Mouse (Mus musculus) kidney, postnatal 36 days (tissue): ENCODE measurements at regions not wholly inside any gene's neighbourhood (a gene's known extent, or its start where the extent isn't known, plus 50 kb on each side); places are given as distances from the start of the nearest gene placed in this dataset.
A peak's percentile ranks its signal among the peaks of the same experiment; 100 is the strongest.

Experiments
- DNase-seq, 2 experiments: peaks; one replicate each; pipeline ENCODE4 v3.0.0; 2021 to 2022; ENCODE audit warnings: mixed read lengths in 2 of 2

DNA sequence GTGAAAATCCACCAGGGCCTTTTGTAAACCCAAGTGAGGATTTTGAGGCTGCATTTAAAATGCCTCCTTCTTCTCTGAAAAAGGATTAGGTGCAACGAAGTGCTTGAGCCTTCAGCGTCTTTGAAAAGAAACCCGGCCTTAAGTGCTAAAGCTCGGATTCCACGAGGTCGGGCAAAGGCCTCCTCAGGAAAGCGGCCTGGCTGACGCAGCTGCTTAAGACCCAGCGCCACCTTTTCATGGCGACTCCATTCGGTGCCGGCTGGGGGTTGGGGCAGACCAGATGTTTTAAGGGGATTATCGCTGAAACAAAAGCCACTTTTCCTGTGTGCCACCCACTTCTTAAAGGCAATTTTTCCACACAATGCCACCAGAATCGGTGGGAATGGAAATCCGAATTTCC is 61.6 kb upstream of the 4932438H23Rik start:
- no peak for DNase-seq

DNA sequence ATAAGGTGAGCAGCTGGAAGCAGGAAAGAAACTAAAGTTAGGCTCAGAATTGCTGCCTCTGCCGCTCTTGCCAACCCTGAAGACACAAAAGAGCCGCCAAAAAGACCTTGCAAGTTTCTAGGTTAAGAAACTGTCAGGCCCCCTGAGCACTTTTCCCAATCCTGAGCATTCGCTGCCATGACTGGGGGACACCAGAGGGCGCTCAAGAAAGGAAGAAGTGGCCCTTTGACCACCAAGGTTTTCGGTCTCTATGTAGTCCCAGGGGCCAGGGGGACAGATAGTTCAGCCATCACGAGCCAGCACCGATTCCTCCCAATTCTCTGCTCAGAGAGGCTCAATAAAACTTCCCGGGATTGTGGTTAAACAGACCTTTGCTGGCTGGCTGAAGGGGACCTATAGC is 64.6 kb upstream of the Olig2 start:
- peak; percentile 15 to 70 for DNase-seq

DNA sequence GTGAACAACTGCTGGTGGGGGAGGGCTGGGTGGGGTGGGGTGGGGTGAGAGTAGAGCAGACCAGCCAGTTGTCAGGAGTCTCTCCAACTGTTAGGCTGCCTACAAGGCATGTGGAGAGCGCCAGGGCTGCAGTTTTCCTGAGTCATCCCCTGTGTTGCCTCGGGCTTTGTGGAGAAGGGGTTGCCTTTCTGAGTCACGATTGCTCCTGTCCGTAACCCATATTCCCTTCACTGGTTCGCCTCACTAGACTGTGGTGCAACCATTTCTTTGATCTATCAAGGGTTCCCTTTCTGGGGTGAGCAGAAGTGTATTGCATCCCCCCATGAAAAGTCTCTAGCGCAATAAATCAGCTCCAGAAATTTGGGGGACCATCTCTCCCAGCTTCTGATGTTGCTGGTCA is 63.6 kb upstream of the Olig2 start:
- DNase-seq: no peak

DNA sequence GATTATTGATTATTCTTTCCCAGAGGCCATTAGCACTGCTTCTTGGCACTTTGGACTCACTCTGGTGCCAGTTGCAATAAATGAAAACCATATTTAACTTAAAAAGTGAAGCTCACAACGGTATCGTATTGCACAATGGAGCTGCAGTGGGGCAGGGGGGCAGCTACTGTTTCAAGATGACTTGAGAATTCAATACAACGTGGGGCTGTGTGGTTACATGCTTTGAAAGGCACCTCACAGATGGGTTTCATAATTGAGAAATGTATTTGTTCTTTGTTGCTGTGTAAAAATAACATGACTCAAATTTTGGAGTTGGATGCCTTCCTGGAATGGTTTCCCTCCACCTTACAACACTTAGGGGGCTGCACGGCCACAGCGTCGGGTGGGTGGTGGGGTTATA is 62.9 kb upstream of the Olig2 start:
- DNase-seq: no peak

DNA sequence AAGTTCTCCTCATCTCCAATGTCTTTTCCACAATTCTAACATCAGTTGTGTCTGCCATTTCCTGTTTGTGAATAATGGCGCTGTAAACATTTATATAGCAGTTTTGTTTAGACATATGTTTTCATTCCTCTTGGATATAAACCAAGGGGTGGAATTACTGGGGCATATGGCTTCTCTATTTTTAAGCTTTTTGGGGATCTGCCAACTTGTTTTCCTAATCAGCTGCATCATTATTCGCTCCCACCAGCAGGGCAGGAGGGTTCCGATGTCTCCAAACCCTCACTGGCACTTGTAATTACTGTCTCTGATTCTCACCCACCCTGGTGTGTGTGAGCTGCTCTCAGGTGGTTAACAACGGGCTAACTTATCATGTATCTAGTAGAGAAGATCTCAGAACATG is 59.4 kb upstream of the Olig2 start:
- no peak for DNase-seq

DNA sequence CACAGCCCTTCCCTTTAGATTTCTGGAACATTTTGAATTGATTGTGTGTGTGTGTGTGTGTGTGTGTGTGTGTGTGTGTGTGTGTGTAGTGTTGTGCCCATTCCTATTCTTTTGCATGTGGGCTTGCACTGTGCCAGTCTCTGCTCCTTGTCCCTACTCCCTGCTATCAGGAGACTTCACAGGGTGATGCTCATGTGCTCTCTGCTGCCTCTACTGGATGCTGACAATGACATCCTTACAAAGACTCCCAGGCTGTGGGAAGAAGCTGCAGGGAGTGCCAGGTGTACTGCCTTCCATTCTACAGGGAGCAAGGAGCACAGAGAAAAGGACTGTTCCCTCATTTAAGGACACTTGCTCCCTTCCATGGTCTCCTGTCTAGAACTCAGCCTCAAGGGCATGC is 58.4 kb upstream of the Olig2 start:
- DNase-seq: peak; percentile 16 to 66

DNA sequence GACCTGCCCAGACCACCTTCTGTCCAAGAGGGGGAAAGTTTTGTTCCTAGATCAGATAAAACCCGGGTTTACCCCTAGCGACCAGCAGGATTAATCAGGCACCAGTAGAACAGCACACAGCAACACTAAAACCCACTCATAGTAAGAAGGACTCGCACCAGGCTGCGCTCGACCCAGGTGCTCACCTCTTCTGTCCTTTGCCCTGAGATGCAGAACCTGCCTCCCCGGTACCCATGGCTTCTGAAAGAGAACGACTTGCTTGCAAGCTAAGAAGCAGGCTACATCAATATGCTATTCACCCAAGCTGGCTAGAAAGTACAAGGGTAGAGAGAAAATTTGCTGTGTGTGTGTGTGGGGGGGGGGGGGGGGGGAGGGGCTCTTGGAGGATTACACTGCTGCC is 56.9 kb upstream of the Olig2 start:
- no peak for DNase-seq

DNA sequence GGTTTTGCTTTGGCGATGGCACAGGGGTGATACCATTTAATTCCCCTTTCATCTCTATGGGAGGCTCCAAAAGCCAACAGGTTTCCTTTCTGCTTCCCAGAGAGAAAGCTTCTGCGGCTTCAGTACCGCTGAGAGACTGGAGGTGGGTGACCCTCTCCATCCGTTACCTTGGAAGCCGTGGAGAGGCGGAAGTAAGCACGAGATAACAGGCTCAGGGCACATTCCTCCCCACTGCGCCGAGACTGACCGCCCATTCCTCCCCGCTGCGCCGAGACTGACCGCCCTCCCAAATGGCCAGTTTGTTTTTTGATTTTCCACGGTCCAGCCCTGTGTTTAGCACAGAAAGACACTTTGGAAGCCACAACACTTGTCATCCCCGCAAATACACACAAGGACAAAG is 55.4 kb upstream of the Olig2 start:
- no peak for DNase-seq

DNA sequence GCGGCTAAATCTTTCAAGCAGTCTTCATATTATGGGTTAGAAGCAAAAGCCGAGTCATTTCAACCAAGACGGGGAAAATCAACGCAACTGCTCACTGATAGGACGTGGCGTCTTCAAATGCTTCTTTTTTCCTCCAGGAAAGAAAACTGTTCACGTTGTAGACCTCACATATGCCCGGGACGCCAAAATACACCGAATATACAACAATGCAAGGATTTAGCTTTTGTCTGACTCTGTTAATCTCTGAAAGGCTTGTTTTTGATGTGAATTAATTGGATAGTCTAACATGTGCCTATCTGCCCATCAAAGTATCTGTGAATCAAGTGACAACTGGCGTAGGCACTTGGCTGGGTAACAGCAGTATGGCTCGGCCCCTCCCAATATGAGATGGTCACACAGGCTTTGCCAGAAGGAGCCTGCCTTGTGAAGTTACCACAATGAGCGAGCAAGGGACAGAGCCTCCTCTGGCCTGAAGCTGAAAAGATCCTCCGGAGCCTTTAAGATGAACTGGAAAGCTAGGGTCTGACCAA is 53.3 kb upstream of the Olig2 start:
- no peak for DNase-seq

DNA sequence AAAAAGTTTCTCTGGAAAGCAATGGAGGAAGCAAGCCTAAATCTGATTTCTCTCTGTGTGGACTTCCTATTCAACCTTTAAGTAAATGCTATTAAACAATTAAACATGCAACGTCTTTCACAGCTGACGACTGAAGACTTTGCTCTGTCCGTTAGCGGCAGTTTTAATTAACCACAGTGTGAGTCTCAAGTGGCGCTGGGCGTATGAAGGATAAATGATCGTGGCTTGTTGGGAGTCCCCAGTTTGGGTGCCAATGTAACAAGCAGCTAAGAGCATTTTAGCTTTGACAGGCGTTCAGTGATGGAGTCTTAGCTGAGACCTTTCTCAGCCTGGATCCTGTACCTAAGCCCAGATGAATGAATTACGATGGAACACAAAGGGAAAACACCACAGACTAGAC is 52.7 kb upstream of the Olig2 start:
- no peak for DNase-seq

DNA sequence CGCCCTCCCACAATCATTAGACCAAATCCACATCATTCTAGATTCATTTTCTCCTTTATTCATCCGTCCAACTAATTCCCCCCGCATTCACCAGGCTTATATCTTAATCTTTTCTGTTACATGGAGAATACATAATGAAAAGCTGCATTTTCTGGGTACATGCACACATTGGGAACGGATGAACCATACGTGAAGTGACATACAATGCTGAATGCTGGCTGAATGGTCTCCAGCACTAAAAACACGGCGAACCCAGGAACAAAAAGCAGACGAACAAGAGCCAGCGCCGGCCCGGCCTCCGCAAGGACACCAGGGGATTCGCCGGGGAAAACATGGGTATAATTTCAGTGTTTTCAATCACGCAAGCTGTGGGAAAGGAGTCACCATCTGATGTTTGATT is 52.0 kb upstream of the Olig2 start:
- no peak for DNase-seq

DNA sequence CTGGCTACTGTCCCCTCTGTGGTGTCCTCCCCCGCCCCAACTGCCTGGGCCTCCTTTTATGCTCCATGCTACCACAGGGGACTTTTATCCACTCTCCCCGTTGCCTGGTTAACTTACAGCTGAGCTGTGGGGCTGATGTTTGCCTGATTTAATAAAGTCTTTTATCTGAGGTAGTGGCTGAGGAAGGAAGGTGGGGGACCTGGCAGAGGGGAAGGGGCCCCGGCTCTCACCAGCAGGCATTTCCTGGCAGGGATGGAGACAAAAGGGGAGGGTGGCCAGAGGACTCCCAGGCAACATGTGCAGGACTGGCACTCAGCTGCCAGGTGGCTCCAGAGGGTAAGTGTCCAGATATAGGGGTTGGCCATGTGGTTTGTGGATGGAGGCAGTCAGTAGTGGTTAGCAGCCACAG is 51.4 kb upstream of the Olig2 start:
- DNase-seq: no peak

DNA sequence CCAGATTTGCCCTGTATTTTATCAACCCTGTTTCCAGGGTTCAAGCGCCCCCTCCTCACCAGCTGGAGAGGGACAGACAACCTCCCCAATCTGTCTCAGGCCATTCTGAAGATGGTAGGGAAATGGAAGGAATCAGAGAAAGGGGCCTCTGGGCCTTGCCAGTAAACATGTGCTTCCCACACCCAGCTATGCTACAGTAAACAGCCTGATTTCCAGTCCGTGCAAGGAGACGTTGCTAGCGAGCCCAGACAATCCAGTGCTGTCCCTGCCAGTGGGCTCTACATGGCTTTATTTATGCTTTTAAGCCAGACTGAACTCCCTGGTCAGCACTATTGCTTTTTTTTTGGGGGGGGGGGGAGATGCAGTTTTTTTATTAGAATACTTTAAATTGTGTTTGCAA is 50.9 kb upstream of the Olig2 start:
- DNase-seq: no peak
